Mouse (Mus musculus): ENCODE data around the gene Zfp53.

DNA sequence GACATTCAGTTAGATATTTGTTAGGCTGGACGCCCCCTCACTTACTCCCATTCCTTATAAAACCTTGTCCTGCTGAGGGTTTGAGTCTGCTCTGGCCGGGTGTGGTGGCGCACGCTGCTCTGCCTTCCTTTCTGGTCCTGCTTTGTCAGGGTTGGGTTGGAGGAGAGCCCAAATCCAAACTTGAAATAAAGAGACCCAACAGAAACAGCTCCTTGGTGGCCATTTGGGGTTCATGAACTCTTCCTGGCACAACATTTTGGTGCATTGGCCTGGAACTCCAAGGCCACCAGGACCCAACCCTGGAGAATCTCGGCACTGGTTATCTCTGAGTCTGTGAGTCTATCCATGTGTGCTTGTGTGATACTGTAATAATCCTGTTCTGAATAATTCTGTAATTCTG, 42.8 kb downstream of the Zfp53 start:
- no peak for TF ChIP-seq GATA1 (IDR thresholded peaks at IDR 0.05; ENCODE audit: borderline replicate concordance, low read length)
- TF ChIP-seq FLI1 (IDR thresholded peaks at IDR 0.05; ENCODE audit: low read length), result no peak
